Mouse (Mus musculus): ENCODE results near the gene Slc22a18.

- TF ChIP-seq CTCF (IDR thresholded peaks at IDR 0.05; ENCODE audit: extremely low read depth, insufficient read length, insufficient replicate concordance, low read depth, low read length) (no peak), POLR2A (IDR thresholded peaks at IDR 0.05; ENCODE audit: low read depth, low read length) (no peak)
These were observed 28.3 kb downstream of the Slc22a18 start for GRCm38 (mm10) chr7:143501643-143502417.
